Mouse (Mus musculus) hematopoietic stem cell, adult 5-6 weeks (primary cell): ENCODE measurements around the gene Nup62. TPM values are rescaled to one million over a fixed set of nuclear protein-coding genes. Genes with fewer than 3 reads are reported as not detected.

Experiments
- ATAC-seq, 2 experiments: fragments of 125-278 bp in 1 of 2; replicated peaks in 1 of 2; 2 replicates each; pipeline ENCODE4 v1.8.0; 2016 to 2017; ENCODE audit warnings: inconsistent platforms in 2 of 2, mild to moderate bottlenecking in 2 of 2, moderate number of reproducible peaks in 2 of 2, low read depth in 1 of 2, moderate TSS enrichment in 1 of 2; ENCODE audit not compliant: low FRiP score in 2 of 2, poor library complexity in 2 of 2, severe bottlenecking in 2 of 2, insufficient read depth in 1 of 2, low TSS enrichment in 1 of 2
- total RNA-seq: library from RNA; stranded (forward); fragments of 172-1452, 232-1000 nt; gene quantifications from 2 replicates; pipeline ENCODE4 v1.2.3, GENCODE M21; 2017

Nup62 gene
- total RNA-seq, 1 experiment from 2014 or later = 114 TPM

- ATAC-seq = no peak
These were observed 39.1 kb downstream of the Nup62 start for GRCm38 (mm10) chr7:44855036-44855435.

DNA sequence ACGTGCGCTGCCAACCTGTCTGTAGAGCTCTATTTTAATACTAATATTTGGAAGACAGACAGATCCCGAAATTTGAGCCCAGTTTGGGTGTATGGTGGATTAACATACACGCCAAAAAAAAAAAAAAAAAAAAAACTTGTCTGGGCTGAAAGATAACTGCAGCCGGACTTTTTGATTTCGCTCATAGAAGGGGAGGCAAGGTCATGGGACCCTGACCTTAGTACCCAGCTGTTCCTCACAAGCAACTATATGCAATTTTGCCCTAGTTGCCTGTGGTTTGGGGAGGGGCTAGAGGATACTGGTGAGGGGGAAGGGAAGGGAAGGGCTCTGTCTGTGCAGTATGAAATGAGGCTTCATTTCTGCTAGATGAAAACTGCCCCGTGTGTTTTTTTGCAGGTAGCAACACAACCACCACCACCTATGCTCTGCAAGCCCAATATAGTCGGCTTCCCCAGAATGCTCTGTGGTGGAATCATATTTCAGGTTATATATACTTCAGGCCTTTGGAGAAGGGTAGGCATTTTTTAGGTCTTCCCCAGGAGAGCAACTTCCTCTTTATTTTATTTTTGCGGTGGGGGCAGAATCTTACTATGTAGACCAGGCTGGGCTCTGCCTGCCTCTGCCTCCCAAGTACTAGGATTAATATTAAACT is 40.5 kb downstream of the Nup62 start:
- 0 out of 4 replicates have a peak, but pooled peaks of 1 of the 2 experiments have one; percentile 17 for ATAC-seq

DNA sequence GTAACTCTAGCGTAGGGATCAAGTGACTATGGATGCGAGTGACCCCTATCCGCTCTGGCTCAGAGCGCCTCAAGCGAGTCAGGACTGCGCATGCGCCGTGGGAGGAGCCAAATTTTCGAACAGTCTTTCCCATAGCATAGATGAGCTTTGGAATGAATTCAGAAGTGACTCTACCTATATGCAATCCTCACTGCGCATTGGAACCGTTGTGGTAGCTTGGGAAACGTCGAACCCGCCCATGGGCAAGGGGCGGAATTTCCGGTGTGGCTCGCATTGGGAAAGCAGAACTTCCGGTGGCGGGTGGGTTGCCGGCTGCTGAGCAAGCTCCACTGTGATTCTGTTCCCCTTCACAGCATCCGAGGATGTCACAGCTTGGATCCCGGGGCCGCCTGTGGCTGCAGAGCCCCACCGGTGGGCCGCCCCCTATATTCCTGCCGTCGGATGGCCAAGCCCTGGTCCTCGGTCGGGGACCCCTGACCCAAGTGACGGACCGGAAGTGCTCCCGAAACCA is 41.2 kb downstream of the Nup62 start, which contains the start of gene Pnkp:
TSS of gene Pnkp (plus strand) at position 98 of the 511 bp plus-strand sequence.
- ATAC-seq = peak; percentile 55 to 57

- peak in 1 of 2 experiments; percentile 14; a peak in 1 of 4 replicates for ATAC-seq
These were observed 42.0 kb downstream of the Nup62 start for GRCm38 (mm10) chr7:44857905-44858304.

GRCm38 (mm10) chr7:44859896-44860295 is 44.0 kb downstream of the Nup62 start:
- ATAC-seq = no peak

- ATAC-seq = peak; percentile 30 to 36; a peak in 1 of 4 replicates
These were observed 44.9 kb downstream of the Nup62 start for GRCm38 (mm10) chr7:44860576-44861428.

DNA sequence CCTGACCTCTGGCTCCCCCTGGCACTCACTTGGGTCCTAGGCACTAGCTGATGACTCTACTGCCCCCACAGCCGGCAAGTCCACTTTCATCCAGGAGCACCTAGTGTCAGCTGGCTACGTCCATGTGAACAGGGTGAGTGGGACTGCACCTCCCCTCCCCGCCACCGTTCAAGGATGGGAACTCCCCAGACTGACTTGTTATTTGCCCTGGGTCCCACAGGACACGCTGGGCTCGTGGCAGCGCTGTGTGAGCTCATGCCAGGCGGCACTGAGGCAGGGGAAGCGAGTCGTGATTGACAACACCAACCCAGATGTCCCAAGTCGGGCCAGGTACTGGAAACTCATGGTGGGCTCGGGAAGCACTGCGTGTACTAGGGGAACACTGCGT is 45.5 kb downstream of the Nup62 start:
- ATAC-seq = no peak

- ATAC-seq = no peak
These were observed 46.5 kb downstream of the Nup62 start for GRCm38 (mm10) chr7:44862434-44862833.

DNA sequence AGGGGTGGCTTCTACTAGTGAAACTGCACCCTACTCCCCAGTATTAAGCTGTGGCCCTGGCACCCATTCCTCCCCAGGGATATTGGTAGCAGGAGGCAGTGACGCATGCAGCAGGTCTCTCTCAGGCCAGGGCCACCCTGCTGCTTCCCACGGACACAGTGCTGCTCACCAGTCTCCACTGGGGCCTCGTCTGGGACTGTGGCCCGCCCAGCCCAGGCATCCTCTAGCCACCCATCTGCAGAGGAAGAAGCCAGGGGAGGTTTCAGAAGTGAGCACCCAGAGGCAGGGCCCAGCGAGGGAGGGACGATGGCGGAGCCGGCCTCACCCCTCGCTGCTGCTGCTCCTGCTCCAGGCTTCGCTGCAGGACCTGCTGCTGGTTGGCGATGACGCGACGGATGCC is 47.3 kb downstream of the Nup62 start:
- no peak for ATAC-seq

DNA sequence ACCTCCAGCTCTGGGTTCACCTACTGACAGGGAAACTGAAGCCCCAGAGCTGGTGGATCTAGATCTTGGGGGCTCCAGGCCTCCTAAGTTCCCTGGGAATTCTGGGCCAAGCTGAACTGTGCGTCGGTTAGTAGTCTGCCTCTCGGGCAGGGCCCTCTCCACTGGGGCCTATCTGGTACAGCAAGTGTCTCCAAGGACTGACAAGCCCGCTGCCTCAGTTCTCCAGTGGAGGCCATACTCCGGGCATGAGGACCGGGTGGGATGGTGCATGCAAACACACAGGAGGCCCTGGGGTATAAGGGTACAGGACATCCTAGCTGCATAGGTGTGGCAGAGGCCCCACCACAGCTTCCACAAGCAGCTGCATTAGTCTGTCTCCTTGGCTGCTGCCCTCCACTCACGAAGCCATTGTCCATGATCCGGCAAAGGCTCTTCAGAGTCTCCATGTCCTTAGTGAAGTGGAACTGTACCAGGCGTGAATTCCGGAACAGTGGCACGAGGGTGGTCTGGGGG is 48.1 kb downstream of the Nup62 start:
- no peak for ATAC-seq

GRCm38 (mm10) chr7:44864595-44865542 is 49.0 kb downstream of the Nup62 start:
- ATAC-seq = no peak

GRCm38 (mm10) chr7:44866276-44867009 is 50.6 kb downstream of the Nup62 start:
- ATAC-seq = peak; percentile 22 to 39

- ATAC-seq = no peak
These were observed 51.3 kb downstream of the Nup62 start for GRCm38 (mm10) chr7:44867010-44867702.

DNA sequence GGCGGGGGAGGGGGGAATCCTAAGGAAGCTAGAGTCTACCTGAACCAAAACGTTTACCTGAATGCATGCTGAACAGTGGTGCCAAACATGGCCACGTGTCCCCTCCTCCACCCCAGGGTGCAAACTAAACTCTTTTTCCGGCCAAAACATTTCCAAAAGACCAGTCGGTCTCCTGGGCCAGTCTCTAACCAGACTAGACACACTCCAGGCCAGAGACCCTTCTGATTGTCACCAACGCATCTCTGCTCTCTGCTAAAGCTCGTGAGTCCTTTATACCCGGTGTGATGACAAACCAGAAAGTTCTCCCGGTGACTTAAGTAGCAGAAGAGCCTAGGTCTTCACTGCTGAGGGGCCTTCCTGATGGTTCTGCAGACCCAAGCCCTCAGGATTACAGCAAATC is 51.9 kb downstream of the Nup62 start:
- ATAC-seq = no peak

DNA sequence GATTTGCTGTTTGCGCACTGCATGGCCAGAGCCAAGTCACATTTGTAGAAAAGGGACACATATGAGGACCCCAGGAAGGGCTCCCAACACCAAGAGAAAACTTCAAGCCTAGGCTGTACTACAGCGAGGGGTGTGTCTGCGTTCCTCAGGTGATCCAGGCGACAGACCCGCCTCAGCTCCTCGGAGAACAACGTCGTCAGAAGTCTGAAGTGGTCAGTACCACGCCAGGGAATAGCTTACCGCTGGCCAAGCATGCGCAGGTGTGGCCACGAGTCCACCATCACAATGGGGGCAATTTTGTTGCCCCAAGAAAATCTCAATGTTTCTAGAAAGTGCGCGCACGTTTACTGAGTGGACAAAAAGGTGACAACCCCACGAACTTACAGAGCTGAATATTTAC is 52.6 kb downstream of the Nup62 start:
- no peak for ATAC-seq
